Mouse (Mus musculus) lung, postnatal 0 days (tissue): ENCODE measurements around the gene Rasl10a.

Experiments used
- CTCF ChIP-seq: IDR thresholded peaks from 2 replicates; pipeline ENCODE4 v1.5.1; 2016; ENCODE audit warnings: antibody characterized with exemption, mild to moderate bottlenecking
- EP300 ChIP-seq: IDR thresholded peaks from 2 replicates; pipeline ENCODE4 v1.6.1; 2016; ENCODE audit warnings: antibody characterized with exemption, mild to moderate bottlenecking, control low read depth

- TF ChIP-seq CTCF, result no peak
- no peak for TF ChIP-seq EP300
Observed at GRCm38 (mm10) chr11:5061413-5062139, 3.6 kb downstream of the Rasl10a start.
